Mouse (Mus musculus): ENCODE measurements around the gene Pdk1.
"Not testable (repeated sequence)": the region's sequence is repeated elsewhere in the genome, so short reads cannot be mapped to it uniquely, and the experiment has no call there.

DNA sequence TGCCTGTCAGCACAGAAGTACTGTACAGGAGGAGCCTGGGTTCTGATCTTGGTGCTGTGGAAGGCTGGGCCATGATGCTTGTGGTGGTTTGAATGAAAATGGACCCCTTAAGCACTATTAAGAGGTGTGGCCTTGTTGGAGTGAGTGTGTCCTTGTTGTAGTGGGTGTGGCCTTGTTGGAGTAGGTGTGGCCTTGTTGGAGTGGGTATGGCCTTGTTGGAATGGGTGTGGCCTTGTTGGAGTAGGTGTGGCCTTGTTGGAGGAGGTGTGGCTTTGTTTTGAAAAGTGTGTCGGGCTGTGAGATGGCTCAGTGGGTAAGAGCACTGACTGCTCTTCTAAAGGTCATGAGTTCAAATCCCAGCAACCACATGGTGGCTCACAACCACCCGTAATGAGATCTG lies 51.9 kb downstream of the Pdk1 start:
- TF ChIP-seq CTCF (IDR thresholded peaks at IDR 0.05; ENCODE audit: low read depth); EP300 (optimal IDR thresholded peaks at IDR 0.05): not testable (repeated sequence)

Data from stomach, postnatal 0 days (tissue).